Mouse (Mus musculus): Measurements from ENCODE around the gene Gm3005.
"Not testable (repeated sequence)": the region's sequence is repeated elsewhere in the genome, so short reads cannot be mapped to it uniquely, and the experiment has no call there.

The Gm3005 gene

GRCm38 (mm10) chr14:3427803-3428202, at the start of gene Gm3005:
TSS of gene Gm3005 (plus strand) at chr14:3428103.
- DNase-seq, result not testable (repeated sequence)

GRCm38 (mm10) chr14:3394793-3395192, 33.1 kb upstream of the Gm3005 start, which contains the start of gene Gm10413:
TSS of gene Gm10413 (plus strand) at chr14:3395093.
- DNase-seq, result not testable (repeated sequence)

GRCm38 (mm10) chr14:3412314-3412713, 15.6 kb upstream of the Gm3005 start, which contains the start of gene Gm10409:
TSS of gene Gm10409 (plus strand) at chr14:3412614.
- DNase-seq, result not testable (repeated sequence)

- DNase-seq, result not testable (repeated sequence)
These were observed 21.2 kb downstream of the Gm3005 start, which contains the start of gene Gm10408 for GRCm38 (mm10) chr14:3449079-3449478. TSS of gene Gm10408 (plus strand) at chr14:3449379.

- DNase-seq, result not testable (repeated sequence)
These were observed 206.3 kb downstream of the Gm3005 start, which contains the start of gene Gm3012 for GRCm38 (mm10) chr14:3634212-3634611. TSS of gene Gm3012 (plus strand) at chr14:3634512.
